Comparison of ENCODE assay signal across 8 mouse cellular contexts in genomic region chr5:125339851-125340531, GRCm38 (mm10). TPM values are rescaled to one million over a fixed set of nuclear protein-coding genes. Genes with fewer than 3 reads are reported as not detected.
DNase-seq lines count a peak whose midpoint lies in the region; ATAC-seq and TF ChIP-seq lines count a peak whose summit lies in the region.

No protein-coding gene starts in this region.

- no peak for TF ChIP-seq CTCF in layer of hippocampus, adult 2 months (conservative IDR thresholded peaks at IDR 0.05)

- peak in 1 of 2 experiments; percentile 40 for DNase-seq in layer of hippocampus, adult 2 months (ENCODE audit: low spot score in 2 of 2)
- no peak for DNase-seq in layer of hippocampus, adult 9-11 months
- DNase-seq in embryonic facial prominence, embryonic 10.5 days (ENCODE audit: low spot score): peak; percentile 47
- DNase-seq in left cerebral cortex, postnatal 14 days (ENCODE audit: low spot score in 2 of 2): peak; percentile 43 to 78
- DNase-seq in midbrain, embryonic 11.5 days (ENCODE audit: low spot score, missing footprints): peak; percentile 93
- peak; percentile 57 for DNase-seq in testis, postnatal 14 days (ENCODE audit: low spot score)
- DNase-seq in adrenal gland, postnatal 36 days: no peak

- WGBS in embryonic facial prominence, embryonic 10.5 days: 1% methylated on average over 25 of the region's 25 CpGs
- 5% methylated on average over 25 of the region's 25 CpGs for WGBS in heart, embryonic 16.5 days
- WGBS in midbrain, embryonic 11.5 days: 1% methylated on average over 25 of the region's 25 CpGs

- intact Hi-C loops in left cerebral cortex, postnatal 14 days (cut with DNase I): no loop called here

- peak overlapping the region; percentile 94 for H3K4me3 ChIP-seq in layer of hippocampus, adult 2 months
- H3K4me3 ChIP-seq in embryonic facial prominence, embryonic 10.5 days: peak overlapping the region; percentile 86
- peak overlapping the region; percentile 78 for H3K4me3 ChIP-seq in heart, embryonic 16.5 days (ENCODE audit: low read length)
- peak overlapping the region; percentile 68 for H3K4me3 ChIP-seq in midbrain, embryonic 11.5 days (ENCODE audit: low read depth, low read length)

- H3K4me1 ChIP-seq in embryonic facial prominence, embryonic 10.5 days: peaks cover 41% of the 10 kb centered on the region
- H3K4me1 ChIP-seq in heart, embryonic 16.5 days (ENCODE audit: control insufficient read depth, insufficient read depth, low read length): peaks cover 25% of the 10 kb centered on the region
- peaks cover 19% of the 10 kb centered on the region for H3K4me1 ChIP-seq in midbrain, embryonic 11.5 days (ENCODE audit: control insufficient read depth, insufficient read depth, low read length)

- H3K27ac ChIP-seq in layer of hippocampus, adult 2 months: peak overlapping the region; percentile 85
- peak overlapping the region; percentile 86 for H3K27ac ChIP-seq in embryonic facial prominence, embryonic 10.5 days (replicated peaks)
- peak overlapping the region; percentile 49 for H3K27ac ChIP-seq in heart, embryonic 16.5 days (ENCODE audit: low read length)
- H3K27ac ChIP-seq in midbrain, embryonic 11.5 days (ENCODE audit: low read depth, low read length): no peak overlapping the region

- H3K36me3 ChIP-seq in embryonic facial prominence, embryonic 10.5 days (replicated peaks): peaks cover 5% of the 10 kb centered on the region; the same call in 1 of the 2 replicates
- no peaks in the 10 kb centered on the region for H3K36me3 ChIP-seq in heart, embryonic 16.5 days (ENCODE audit: control insufficient read depth, insufficient read depth)
- H3K36me3 ChIP-seq in midbrain, embryonic 11.5 days (ENCODE audit: control insufficient read depth, insufficient read depth, low read length): no peaks in the 10 kb centered on the region

- H3K4me2 ChIP-seq in heart, embryonic 16.5 days (ENCODE audit: low read depth, low read length): peak overlapping the region; percentile 82
- peak overlapping the region; percentile 97 for H3K4me2 ChIP-seq in midbrain, embryonic 11.5 days

- no peak for ATAC-seq in heart, embryonic 16.5 days (replicated peaks; ENCODE audit: extremely low read depth, insufficient read depth, low FRiP score)
- peak; percentile 31; the same call in 1 of the 2 replicates for ATAC-seq in midbrain, embryonic 11.5 days (ENCODE audit: low FRiP score)

- H3K27me3 ChIP-seq in embryonic facial prominence, embryonic 10.5 days (replicated peaks; ENCODE audit: low read depth, poor library complexity, severe bottlenecking): peaks cover 6% of the 10 kb centered on the region; the same call in 1 of the 2 replicates
- H3K27me3 ChIP-seq in heart, embryonic 16.5 days (ENCODE audit: control insufficient read depth, insufficient read depth, low read length): no peaks in the 10 kb centered on the region
- H3K27me3 ChIP-seq in midbrain, embryonic 11.5 days (ENCODE audit: control insufficient read depth, insufficient read depth, low read length): peaks cover 2% of the 10 kb centered on the region

- no peaks in the 10 kb centered on the region for H3K9me3 ChIP-seq in embryonic facial prominence, embryonic 10.5 days
- H3K9me3 ChIP-seq in heart, embryonic 16.5 days (replicated peaks; ENCODE audit: control insufficient read depth, low read length): no peaks in the 10 kb centered on the region
- no peaks in the 10 kb centered on the region for H3K9me3 ChIP-seq in midbrain, embryonic 11.5 days (ENCODE audit: control insufficient read depth, low read length)

- H3K9ac ChIP-seq in heart, embryonic 16.5 days (ENCODE audit: low read length): peak overlapping the region; percentile 86
- H3K9ac ChIP-seq in midbrain, embryonic 11.5 days (ENCODE audit: low read length): peak overlapping the region; percentile 69

RNA-seq across cellular contexts. Expression of gene Scarb1, which starts 0.9 kb away (rescaled TPM):
- total RNA-seq in layer of hippocampus, adult 2 months (2021): 10 to 100 TPM; 34.5 to 35.1 TPM
- 43.2 and 47.3 TPM in 2 replicates for polyA plus RNA-seq in embryonic facial prominence, embryonic 10.5 days (2016; fragmentation: Nextera tagmentation; extraction: Ambion mirVana)
- 72.9 and 75.5 TPM in 2 replicates for polyA plus RNA-seq in heart, embryonic 16.5 days (2015; fragmentation: Nextera tagmentation; extraction: Ambion mirVana)
- total RNA-seq in left cerebral cortex, postnatal 14 days (2021): 10 to 100 TPM; 36.9 to 41.1 TPM
- 26.0 and 26.5 TPM in 2 replicates for polyA plus RNA-seq in midbrain, embryonic 11.5 days (2014; fragmentation: Nextera tagmentation; extraction: Ambion mirVana)
- 1,000 to 10,000 TPM; 1,867 to 4,652 TPM for total RNA-seq in adrenal gland, postnatal 36 days (2021)

RNA-seq across cellular contexts. Expression of gene Gm10382, which starts 49.1 kb away (rescaled TPM):
- not detected for total RNA-seq in layer of hippocampus, adult 2 months (2021)
- 0.53 and 0.60 TPM in 2 replicates for polyA plus RNA-seq in embryonic facial prominence, embryonic 10.5 days (2016; fragmentation: Nextera tagmentation; extraction: Ambion mirVana)
- polyA plus RNA-seq in heart, embryonic 16.5 days (2015; fragmentation: Nextera tagmentation; extraction: Ambion mirVana): 0.27 and 0.30 TPM in 2 replicates
- under 1 TPM in 1 of 2 experiments, not detected in 1; 0.37 TPM for total RNA-seq in left cerebral cortex, postnatal 14 days (2021)
- 0.12 and 0.29 TPM in 2 replicates for polyA plus RNA-seq in midbrain, embryonic 11.5 days (2014; fragmentation: Nextera tagmentation; extraction: Ambion mirVana)
- total RNA-seq in adrenal gland, postnatal 36 days (2021): under 1 TPM; 0.23 to 0.40 TPM

RNA-seq across cellular contexts. Expression of gene Ubc, which starts 50.0 kb away (rescaled TPM):
- 100 to 1,000 TPM; 713 to 818 TPM for total RNA-seq in layer of hippocampus, adult 2 months (2021)
- 957 and 988 TPM in 2 replicates for polyA plus RNA-seq in embryonic facial prominence, embryonic 10.5 days (2016; fragmentation: Nextera tagmentation; extraction: Ambion mirVana)
- 928 and 945 TPM in 2 replicates for polyA plus RNA-seq in heart, embryonic 16.5 days (2015; fragmentation: Nextera tagmentation; extraction: Ambion mirVana)
- 100 to 1,000 TPM; 752 to 821 TPM for total RNA-seq in left cerebral cortex, postnatal 14 days (2021)
- 1,030 and 1,101 TPM in 2 replicates for polyA plus RNA-seq in midbrain, embryonic 11.5 days (2014; fragmentation: Nextera tagmentation; extraction: Ambion mirVana)
- 1,000 to 10,000 TPM; 1,428 to 1,489 TPM for total RNA-seq in adrenal gland, postnatal 36 days (2021)

Comparison
In these comparisons a context has a peak if more than half of its experiments do, and no peak if none do; other contexts are left out.
1. DNase-seq: peak in embryonic facial prominence, embryonic 10.5 days (single experiment), left cerebral cortex, postnatal 14 days (2 of 2), midbrain, embryonic 11.5 days (single experiment) and testis, postnatal 14 days (single experiment); none in layer of hippocampus, adult 9-11 months (single experiment) and adrenal gland, postnatal 36 days (0 of 2).
2. RNA of gene Scarb1, which starts 0.9 kb away (total RNA-seq): 1,867 to 4,652 TPM in adrenal gland, postnatal 36 days; 36.9 to 41.1 TPM in left cerebral cortex, postnatal 14 days and 34.5 to 35.1 TPM in layer of hippocampus, adult 2 months; every median in the first group is over 10 times any median in the second.
3. Peak in every context shown above with its lines, with median percentiles within 50 percentile points of each other: H3K4me3 ChIP-seq.